Mouse (Mus musculus) spleen, adult 2 months (tissue): Measurements from ENCODE around the gene Cd300lg.

Experiments used
- CTCF ChIP-seq: fragments of 200-500 bp; IDR thresholded peaks from 2 replicates; pipeline ENCODE4 v1.5.1; 2011; ENCODE audit warnings: mild to moderate bottlenecking, inconsistent platforms; ENCODE audit not compliant: insufficient read depth, insufficient read length, insufficient replicate concordance; ENCODE audit errors: extremely low read depth
- POLR2A ChIP-seq: fragments of 200-500 bp; IDR thresholded peaks from 2 replicates; pipeline ENCODE4 v1.6.1; 2011; ENCODE audit warnings: low read depth, low read length, inconsistent platforms

DNA sequence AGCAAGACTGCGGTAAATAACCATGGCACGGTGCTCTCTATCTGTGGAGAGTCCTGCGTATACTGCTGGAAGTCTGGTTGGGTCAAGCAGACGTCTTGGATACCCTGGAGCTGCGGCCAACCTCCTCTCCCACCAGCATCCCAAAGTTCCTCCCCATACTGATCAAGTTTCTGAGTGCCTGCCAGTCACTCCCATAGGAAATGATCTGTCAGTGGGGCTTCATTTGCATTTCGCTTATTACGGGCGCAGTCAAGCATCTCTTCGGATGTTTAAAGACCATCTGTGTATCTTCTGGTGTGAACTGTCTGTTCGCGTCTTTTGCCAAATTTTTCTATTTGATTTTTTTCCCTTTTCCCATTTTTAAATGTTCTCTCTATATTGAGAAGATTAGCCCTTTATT is 28.3 kb downstream of the Cd300lg start:
- TF ChIP-seq CTCF (no peak), POLR2A (no peak)
